ENCODE assay signal across 8 mouse cellular contexts in the genomic region with DNA sequence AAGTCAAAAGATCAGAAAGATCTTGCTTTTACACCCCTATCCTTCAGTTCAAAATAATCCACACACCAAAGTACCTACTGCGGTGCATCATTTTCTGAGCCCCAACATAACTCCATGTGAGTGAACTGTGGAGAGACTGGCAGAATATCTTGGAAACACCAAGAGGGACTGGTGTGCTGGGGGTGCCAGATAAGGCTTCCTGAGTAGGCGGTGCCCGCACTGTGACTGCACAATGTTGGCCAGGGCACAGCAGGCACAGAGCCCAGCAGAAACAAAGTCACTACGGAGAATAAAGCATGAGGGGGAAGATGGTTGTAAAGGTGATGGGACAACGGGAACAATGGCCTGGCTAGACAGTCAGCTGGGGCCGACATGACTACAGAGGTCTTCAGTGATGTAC.
A peak's percentile ranks its signal among the peaks of the same experiment; 100 is the strongest.
DNase-seq lines count a peak whose midpoint lies in the region; ATAC-seq and TF ChIP-seq lines count a peak whose summit lies in the region.
"Had no signal": no experiment of that assay in that cellular context is flagged by ENCODE, and none has a peak within 500 bp of the region (broad histone marks: within the 10 kb centered on the region; RNA-seq: fewer than 3 reads in every experiment).

No protein-coding gene starts in this region.

- peaks cover 33 to 55% of the 10 kb centered on the region in 2 experiments for H3K4me1 ChIP-seq in heart, embryonic 14.5 days (ENCODE audit: control insufficient read depth in 2 of 2, insufficient read depth in 2 of 2, low read length in 2 of 2)
- H3K4me1 ChIP-seq in lung, postnatal 0 days (ENCODE audit: insufficient read depth, low read depth, low read length): no peaks in the 10 kb centered on the region; the same call in 1 of the 2 replicates

- H3K27me3 ChIP-seq in heart, embryonic 14.5 days (ENCODE audit: control insufficient read depth, insufficient read depth, low read length): no peaks in the 10 kb centered on the region
- no peaks in the 10 kb centered on the region for H3K27me3 ChIP-seq in lung, postnatal 0 days (replicated peaks; ENCODE audit: insufficient read depth, low read length)
- H3K27me3 ChIP-seq: hindbrain, embryonic 12.5 days had no signal

- no peak overlapping the region for H3K4me3 ChIP-seq in heart, embryonic 14.5 days (ENCODE audit: control insufficient read depth in 1 of 2, insufficient read depth in 1 of 2, low read depth in 1 of 2, low read length in 2 of 2)
- H3K4me3 ChIP-seq in lung, postnatal 0 days (ENCODE audit: low read depth, low read length): no peak overlapping the region
- H3K4me3 ChIP-seq: hindbrain, embryonic 12.5 days had no signal

- H3K9ac ChIP-seq in heart, embryonic 14.5 days (ENCODE audit: low read length): no peak overlapping the region
- no peak overlapping the region for H3K9ac ChIP-seq in lung, postnatal 0 days (replicated peaks; ENCODE audit: low read depth)
- H3K9ac ChIP-seq: hindbrain, embryonic 12.5 days had no signal

- peak; percentile 49 for TF ChIP-seq EP300 in lung, postnatal 0 days (IDR thresholded peaks at IDR 0.05)

- no peak overlapping the region for H3K4me2 ChIP-seq in heart, embryonic 14.5 days (ENCODE audit: low read length)
- no peak overlapping the region for H3K4me2 ChIP-seq in lung, postnatal 0 days (replicated peaks; ENCODE audit: low read depth, low read length)
- H3K4me2 ChIP-seq: hindbrain, embryonic 12.5 days had no signal

- no peak for TF ChIP-seq CTCF in lung, postnatal 0 days (IDR thresholded peaks at IDR 0.05)

- peaks cover 19% of the 10 kb centered on the region for H3K36me3 ChIP-seq in heart, embryonic 14.5 days (ENCODE audit: control insufficient read depth, insufficient read depth, low read length)
- no peaks in the 10 kb centered on the region for H3K36me3 ChIP-seq in lung, postnatal 0 days (ENCODE audit: insufficient read depth, low read length)

- 61% methylated on average over 6 of the region's 6 CpGs for WGBS in heart, embryonic 14.5 days
- WGBS in lung, postnatal 0 days: 61% methylated on average over 6 of the region's 6 CpGs

- H3K9me3 ChIP-seq in heart, embryonic 14.5 days (ENCODE audit: control insufficient read depth, low read length): no peaks in the 10 kb centered on the region
- H3K9me3 ChIP-seq in lung, postnatal 0 days (ENCODE audit: low read length): no peaks in the 10 kb centered on the region
- H3K9me3 ChIP-seq: hindbrain, embryonic 12.5 days had no signal

- ATAC-seq in heart, embryonic 14.5 days (ENCODE audit: insufficient number of reproducible peaks, insufficient read depth, low FRiP score, low read depth): peak; percentile 51; the same call in 1 of the 2 replicates
- ATAC-seq in lung, postnatal 0 days: peak; percentile 85

- intact Hi-C loops in gastrocnemius, postnatal 14 days (cut with DNase I; ENCODE audit: low total_unique reads): no loop called here

- peak; percentile 38 for DNase-seq in ovary, adult 18-20 months (ENCODE audit: low spot score)
- no peak for DNase-seq in ovary, postnatal 14 days (ENCODE audit: low spot score)
- DNase-seq in lung, postnatal 0 days (ENCODE audit: low spot score): peak; percentile 53
- DNase-seq in thymus, postnatal 25 days: peak; percentile 41
- DNase-seq in cerebellum, adult 8-10 months: no peak
- no peak for DNase-seq in gastrocnemius, postnatal 14 days

- peak overlapping the region in 1 of 2 experiments; percentile 20; a peak in 1 of 4 replicates for H3K27ac ChIP-seq in heart, embryonic 14.5 days (replicated peaks in 1 of 2; ENCODE audit: control insufficient read depth in 1 of 2, insufficient read depth in 1 of 2, low read depth in 2 of 2, low read length in 2 of 2)
- 0 out of 2 replicates have a peak overlapping the region, but pooled peaks have one; percentile 32 for H3K27ac ChIP-seq in lung, postnatal 0 days (ENCODE audit: low read length)
- H3K27ac ChIP-seq: hindbrain, embryonic 12.5 days had no signal

Comparison
In these comparisons a context has a peak if more than half of its experiments do, and no peak if none do; other contexts are left out.
1. DNase-seq: peak in ovary, adult 18-20 months (single experiment), lung, postnatal 0 days (single experiment) and thymus, postnatal 25 days (single experiment); none in ovary, postnatal 14 days (single experiment), cerebellum, adult 8-10 months (single experiment) and gastrocnemius, postnatal 14 days (single experiment).